Mouse (Mus musculus): ENCODE measurements around the gene Dhx8. TPM values are rescaled to one million over a fixed set of nuclear protein-coding genes. Genes with fewer than 3 reads are reported as not detected.

The Dhx8 gene
- polyA plus RNA-seq, 1 experiment from 2014 or later, result 47.4 TPM

DNA sequence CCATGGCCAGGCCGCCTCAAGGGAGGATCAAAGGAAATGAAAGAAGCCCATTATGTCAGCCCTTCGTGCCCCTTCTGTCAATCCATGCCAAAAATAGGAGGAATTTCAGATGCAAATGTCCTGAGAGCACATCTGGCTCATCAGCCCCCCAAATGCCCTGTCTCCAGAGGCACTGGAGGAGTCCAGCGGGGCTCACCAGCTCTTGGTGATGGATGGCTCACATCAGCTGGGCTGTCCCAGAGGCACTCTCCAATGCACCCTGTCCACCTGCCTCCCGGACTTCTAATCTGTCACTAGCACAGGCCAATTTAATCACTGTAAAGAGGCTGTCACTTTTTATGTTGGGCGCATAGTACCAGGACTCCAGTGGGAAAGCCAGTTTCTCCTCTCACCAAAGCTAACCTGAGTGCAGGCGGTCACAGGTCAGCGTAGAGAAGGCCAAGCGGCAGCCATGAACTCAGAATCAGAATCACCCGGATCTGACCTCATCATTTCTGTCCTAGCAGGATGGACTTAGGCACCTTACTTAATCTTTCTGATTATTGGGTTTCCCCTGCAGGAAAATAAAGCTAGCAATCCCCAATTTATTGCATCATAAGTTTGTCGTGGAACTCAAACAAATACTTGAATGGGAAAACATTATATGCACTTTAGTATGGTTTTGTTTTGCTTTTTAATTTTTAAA lies 25.8 kb upstream of the Dhx8 start:
- ATAC-seq (ENCODE audit: low FRiP score, low read depth), result no peak
- WGBS, result 78% methylated on average over 10 of the region's 10 CpGs

DNA sequence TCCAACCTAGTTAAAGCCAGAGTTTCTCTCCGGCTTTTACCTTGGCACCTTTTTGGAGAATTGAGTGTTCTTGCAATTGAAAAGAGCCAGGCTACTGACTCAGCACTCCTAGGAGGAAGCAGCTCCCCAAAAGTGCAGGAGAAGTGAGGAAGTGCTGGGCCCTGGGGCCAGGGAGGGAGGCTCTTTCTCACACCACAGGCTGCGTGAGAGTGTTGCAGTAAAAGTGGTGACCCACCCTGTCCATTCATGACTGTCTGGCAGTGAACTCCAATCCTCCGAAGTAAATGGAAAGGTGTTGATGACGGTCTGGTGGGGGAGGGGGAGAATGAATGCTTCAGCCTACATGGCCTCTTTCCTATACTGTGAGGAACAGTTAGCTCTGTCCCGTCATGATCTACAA lies 24.2 kb upstream of the Dhx8 start:
- no peak for ATAC-seq (ENCODE audit: low FRiP score, low read depth)
- no peak overlapping the region for H3K27ac ChIP-seq
- H3K9ac ChIP-seq, result no peak overlapping the region
- H3K9me3 ChIP-seq, result no peaks in the 10 kb centered on the region
- H3K4me1 ChIP-seq, result peaks cover 10% of the 10 kb centered on the region
- no peak overlapping the region for H3K4me2 ChIP-seq (replicated peaks)
- no peaks in the 10 kb centered on the region for H3K36me3 ChIP-seq
- no peak overlapping the region for H3K4me3 ChIP-seq
- WGBS, result 27% methylated on average over 5 of the region's 5 CpGs
- H3K27me3 ChIP-seq, result no peaks in the 10 kb centered on the region

More for the DNA sequence above, 25.8 kb upstream of the Dhx8 start:
- no peak overlapping the region for H3K9ac ChIP-seq
- peaks cover 10% of the 10 kb centered on the region for H3K4me1 ChIP-seq
- no peaks in the 10 kb centered on the region for H3K9me3 ChIP-seq
- H3K4me2 ChIP-seq (replicated peaks), result no peak overlapping the region
- H3K27me3 ChIP-seq, result no peaks in the 10 kb centered on the region
- H3K36me3 ChIP-seq, result no peaks in the 10 kb centered on the region
- no peak overlapping the region for H3K27ac ChIP-seq
- no peak overlapping the region for H3K4me3 ChIP-seq

DNA sequence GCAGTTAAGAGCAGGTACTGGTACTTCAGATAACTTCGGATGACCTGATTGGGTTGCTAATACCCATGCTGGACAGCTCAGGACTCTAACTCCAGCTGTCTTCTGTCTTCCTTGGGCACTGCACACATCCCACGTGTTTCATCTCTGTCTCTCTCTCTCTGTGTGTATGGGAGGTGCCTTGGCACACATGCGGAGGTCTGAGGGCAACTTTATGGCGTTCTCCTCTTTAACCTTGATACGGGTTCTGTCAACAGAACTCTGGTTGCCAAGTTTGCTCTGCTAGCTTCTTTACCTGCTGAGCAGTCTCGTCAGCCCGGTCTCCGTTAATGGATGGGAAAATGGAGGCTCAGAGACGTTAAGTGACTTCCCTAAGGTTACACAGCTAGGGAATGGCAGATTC lies 19.9 kb upstream of the Dhx8 start:
- ATAC-seq (ENCODE audit: low FRiP score, low read depth), result no peak
- Histone ChIP-seq H3K36me3 (no peaks in the 10 kb centered on the region), H3K27ac (no peak overlapping the region), H3K4me1 (peaks cover under 1% of the 10 kb centered on the region; the same call in 1 of the 2 replicates), H3K9me3 (no peaks in the 10 kb centered on the region), H3K4me2 (replicated peaks) (no peak overlapping the region), H3K4me3 (no peak overlapping the region), H3K27me3 (no peaks in the 10 kb centered on the region), H3K9ac (no peak overlapping the region)
- 80% methylated on average over 9 of the region's 9 CpGs for WGBS

DNA sequence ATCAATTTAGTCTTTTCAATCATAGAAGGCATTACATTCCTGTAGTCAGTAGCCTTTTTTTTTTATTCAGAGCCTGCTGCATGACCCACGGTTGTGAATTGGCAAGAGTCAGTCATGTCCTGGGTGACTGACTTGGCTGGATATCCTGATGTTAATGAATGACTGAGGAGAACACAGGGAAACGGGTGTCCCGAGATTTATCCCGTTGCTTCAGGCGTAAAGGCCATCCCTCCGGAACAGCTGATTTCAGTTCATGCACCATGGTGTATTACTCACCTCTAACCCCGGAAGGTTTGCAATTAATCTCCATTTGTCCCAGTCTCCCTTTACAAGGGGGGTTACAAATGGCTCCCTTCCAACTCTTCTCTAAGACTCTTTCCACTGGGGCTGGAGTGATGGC lies 18.7 kb upstream of the Dhx8 start:
- Histone ChIP-seq H3K9ac (no peak overlapping the region), H3K27ac (no peak overlapping the region), H3K4me3 (no peak overlapping the region), H3K4me1 (peaks cover 4% of the 10 kb centered on the region; the same call in 1 of the 2 replicates), H3K36me3 (no peaks in the 10 kb centered on the region), H3K9me3 (no peaks in the 10 kb centered on the region), H3K27me3 (no peaks in the 10 kb centered on the region), H3K4me2 (replicated peaks) (no peak overlapping the region)
- 66% methylated on average over 7 of the region's 7 CpGs for WGBS
- no peak for ATAC-seq (ENCODE audit: low FRiP score, low read depth)

DNA sequence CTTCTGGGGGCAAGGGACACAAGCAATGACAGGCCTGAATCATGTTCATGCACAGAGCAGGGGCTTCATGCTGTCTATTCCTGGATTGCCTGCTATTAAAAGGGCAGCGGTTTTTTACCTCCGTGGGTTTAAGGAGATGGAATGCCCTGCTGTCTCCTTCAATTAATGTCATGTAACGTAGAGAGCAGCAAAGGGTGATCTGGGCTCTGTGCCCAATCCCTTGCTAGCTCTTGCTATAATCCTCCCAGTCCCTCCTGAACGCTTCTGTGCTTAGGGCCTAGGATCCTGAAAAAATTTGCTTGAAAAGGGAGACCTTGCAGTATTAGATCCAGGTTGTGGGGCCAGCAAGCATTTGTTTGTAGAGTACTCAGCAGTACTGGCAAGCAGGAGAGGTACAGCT lies 14.4 kb upstream of the Dhx8 start:
- H3K4me2 ChIP-seq (replicated peaks), result no peak overlapping the region
- ATAC-seq (ENCODE audit: low FRiP score, low read depth), result no peak
- H3K27me3 ChIP-seq, result no peaks in the 10 kb centered on the region
- no peaks in the 10 kb centered on the region for H3K9me3 ChIP-seq
- peaks cover 4% of the 10 kb centered on the region; the same call in 1 of the 2 replicates for H3K4me1 ChIP-seq
- WGBS, result 33% methylated on average over 4 of the region's 4 CpGs
- no peak overlapping the region for H3K9ac ChIP-seq
- no peaks in the 10 kb centered on the region for H3K36me3 ChIP-seq
- no peak overlapping the region for H3K27ac ChIP-seq
- H3K4me3 ChIP-seq, result no peak overlapping the region

DNA sequence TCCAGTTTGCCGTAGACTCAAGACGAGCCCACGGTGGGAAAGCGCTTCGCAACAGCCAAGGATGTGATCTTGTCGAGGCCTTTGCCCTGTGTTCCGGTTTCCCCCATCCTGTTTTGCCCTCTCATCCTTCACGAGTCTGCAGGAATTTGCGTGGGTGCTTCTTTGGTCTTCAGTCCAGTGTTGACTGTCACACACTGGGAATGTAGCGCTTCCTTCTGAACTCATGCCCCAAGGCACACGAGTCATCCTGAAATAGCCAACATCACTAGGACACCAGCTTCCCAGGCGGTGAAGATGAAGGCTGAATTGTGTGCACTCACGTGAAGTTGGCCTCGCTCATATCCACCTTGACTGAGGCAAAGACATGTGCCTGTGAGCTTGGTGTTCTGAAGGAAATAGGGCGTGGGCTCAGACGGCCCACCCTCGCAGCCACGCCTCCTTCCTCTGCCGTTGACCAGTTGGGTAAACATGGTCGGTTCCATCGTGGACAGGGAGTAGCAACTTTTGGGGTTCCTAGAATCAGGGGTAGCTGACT lies 12.7 kb upstream of the Dhx8 start:
- no peak overlapping the region for H3K9ac ChIP-seq
- H3K27ac ChIP-seq, result no peak overlapping the region
- no peaks in the 10 kb centered on the region for H3K27me3 ChIP-seq
- H3K4me3 ChIP-seq, result no peak overlapping the region
- H3K36me3 ChIP-seq, result no peaks in the 10 kb centered on the region
- WGBS, result 85% methylated on average over 21 of the region's 21 CpGs
- H3K4me2 ChIP-seq (replicated peaks), result no peak overlapping the region
- no peak for ATAC-seq (ENCODE audit: low FRiP score, low read depth)
- no peaks in the 10 kb centered on the region for H3K9me3 ChIP-seq
- H3K4me1 ChIP-seq, result peaks cover 4% of the 10 kb centered on the region; the same call in 1 of the 2 replicates

DNA sequence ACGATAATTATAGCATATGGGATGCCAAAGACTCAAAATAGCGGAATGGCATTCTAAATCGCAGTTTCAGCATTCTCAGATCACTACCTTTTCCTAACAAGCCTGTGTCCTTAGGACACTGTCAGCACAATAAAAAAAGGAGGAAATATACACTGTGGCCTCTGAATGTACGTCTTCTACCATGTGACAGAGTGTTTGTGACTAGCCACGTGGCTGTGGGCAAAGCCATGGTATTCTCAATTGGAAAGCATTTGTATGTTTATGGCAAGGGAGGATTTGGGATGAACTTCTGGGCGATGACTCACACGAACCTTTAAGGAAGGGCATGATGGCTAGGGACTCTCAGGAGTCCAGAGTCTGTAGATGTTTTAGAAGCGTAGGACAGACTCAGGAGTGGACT lies 7.7 kb upstream of the Dhx8 start:
- WGBS, result 79% methylated on average over 8 of the region's 8 CpGs
- H3K9me3 ChIP-seq, result no peaks in the 10 kb centered on the region
- no peak for ATAC-seq (ENCODE audit: low FRiP score, low read depth)
- no peaks in the 10 kb centered on the region for H3K27me3 ChIP-seq
- H3K9ac ChIP-seq, result no peak overlapping the region
- H3K27ac ChIP-seq, result no peak overlapping the region
- H3K4me2 ChIP-seq (replicated peaks), result no peak overlapping the region
- H3K4me3 ChIP-seq, result no peak overlapping the region
- no peaks in the 10 kb centered on the region for H3K36me3 ChIP-seq
- H3K4me1 ChIP-seq, result no peaks in the 10 kb centered on the region; the same call in 1 of the 2 replicates

DNA sequence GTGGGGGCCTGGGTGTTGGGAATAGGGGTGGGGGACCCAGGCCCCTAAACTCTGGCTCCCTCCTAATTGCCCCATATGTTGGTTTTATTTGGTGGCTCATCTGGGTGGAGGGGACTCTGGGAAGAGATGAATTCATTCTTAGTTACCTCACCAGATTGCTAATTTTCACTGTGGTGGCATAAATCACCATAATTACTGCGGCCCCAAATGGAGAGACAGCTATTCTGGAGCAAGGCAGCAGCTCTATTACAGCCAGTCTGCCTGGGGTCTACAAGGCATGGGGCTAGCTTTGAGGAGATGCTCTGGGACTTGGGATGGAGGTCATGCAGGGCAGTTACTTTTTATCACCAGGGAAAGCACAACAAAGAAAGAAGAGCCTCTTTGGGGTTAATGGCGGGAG lies 6.0 kb upstream of the Dhx8 start:
- H3K27ac ChIP-seq, result no peak overlapping the region
- 13% methylated on average over 2 of the region's 2 CpGs for WGBS

DNA sequence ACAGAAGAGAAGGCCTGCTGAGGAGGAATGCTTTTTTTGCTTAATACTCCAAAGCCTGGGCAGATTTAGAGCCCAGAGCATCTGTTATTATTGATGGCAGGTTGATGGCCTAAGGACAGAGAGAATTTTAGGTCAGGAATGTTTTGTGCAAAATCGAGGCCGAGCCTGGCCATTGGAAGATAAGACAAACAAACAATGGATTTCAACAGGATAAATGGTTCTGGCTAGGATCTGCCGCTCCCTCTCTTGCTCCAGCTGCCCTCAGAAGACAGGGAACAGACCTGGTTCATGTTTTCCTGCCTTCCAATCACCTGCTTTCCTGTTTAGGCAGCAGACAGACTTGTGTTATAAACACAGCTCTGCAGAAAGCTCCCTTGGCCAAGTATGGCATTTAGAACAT lies 3.4 kb upstream of the Dhx8 start:
- Histone ChIP-seq H3K9ac (no peak overlapping the region), H3K9me3 (no peaks in the 10 kb centered on the region), H3K4me3 (no peak overlapping the region), H3K27ac (no peak overlapping the region), H3K27me3 (no peaks in the 10 kb centered on the region), H3K4me1 (peaks cover 12% of the 10 kb centered on the region), H3K36me3 (no peaks in the 10 kb centered on the region), H3K4me2 (replicated peaks) (no peak overlapping the region)
- WGBS, result 28% methylated on average over 3 of the region's 3 CpGs
- no peak for ATAC-seq (ENCODE audit: low FRiP score, low read depth)

More for the DNA sequence above, 6.0 kb upstream of the Dhx8 start:
- no peaks in the 10 kb centered on the region for H3K36me3 ChIP-seq
- H3K9me3 ChIP-seq, result no peaks in the 10 kb centered on the region
- H3K9ac ChIP-seq, result 0 out of 2 replicates have a peak overlapping the region, but pooled peaks have one; percentile 26
- H3K4me2 ChIP-seq (replicated peaks), result no peak overlapping the region
- no peaks in the 10 kb centered on the region for H3K27me3 ChIP-seq
- H3K4me1 ChIP-seq, result no peaks in the 10 kb centered on the region; the same call in 1 of the 2 replicates
- no peak for ATAC-seq (ENCODE audit: low FRiP score, low read depth)
- no peak overlapping the region for H3K4me3 ChIP-seq

DNA sequence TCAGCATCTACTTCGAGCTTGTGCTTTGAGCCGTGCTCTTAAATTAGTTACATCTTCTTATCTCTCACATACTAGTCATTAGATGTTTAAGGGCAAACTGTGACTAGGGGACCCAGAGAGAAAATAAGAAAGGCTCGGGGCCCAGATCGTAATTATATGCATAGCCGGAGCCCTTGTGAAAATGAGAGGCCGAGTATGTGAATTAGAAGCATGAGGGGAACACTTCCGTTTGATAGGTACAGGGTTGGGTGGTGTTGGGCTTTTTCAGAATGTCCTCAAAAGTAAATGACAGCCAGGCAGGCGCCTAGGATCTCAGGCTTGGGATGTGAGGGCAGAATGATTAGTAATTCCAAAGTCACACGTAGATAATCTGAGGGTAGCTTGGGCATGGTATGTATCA lies 877 bp downstream of the Dhx8 start:
- Histone ChIP-seq H3K36me3 (peaks cover 42% of the 10 kb centered on the region), H3K4me1 (peaks cover 12% of the 10 kb centered on the region), H3K9ac (peak overlapping the region; percentile 83), H3K27me3 (no peaks in the 10 kb centered on the region), H3K9me3 (no peaks in the 10 kb centered on the region), H3K27ac (no peak overlapping the region), H3K4me3 (peak overlapping the region; percentile 69), H3K4me2 (replicated peaks) (peak overlapping the region; percentile 88)
- no peak for ATAC-seq (ENCODE audit: low FRiP score, low read depth)
- 26% methylated on average over 9 of the region's 9 CpGs for WGBS

DNA sequence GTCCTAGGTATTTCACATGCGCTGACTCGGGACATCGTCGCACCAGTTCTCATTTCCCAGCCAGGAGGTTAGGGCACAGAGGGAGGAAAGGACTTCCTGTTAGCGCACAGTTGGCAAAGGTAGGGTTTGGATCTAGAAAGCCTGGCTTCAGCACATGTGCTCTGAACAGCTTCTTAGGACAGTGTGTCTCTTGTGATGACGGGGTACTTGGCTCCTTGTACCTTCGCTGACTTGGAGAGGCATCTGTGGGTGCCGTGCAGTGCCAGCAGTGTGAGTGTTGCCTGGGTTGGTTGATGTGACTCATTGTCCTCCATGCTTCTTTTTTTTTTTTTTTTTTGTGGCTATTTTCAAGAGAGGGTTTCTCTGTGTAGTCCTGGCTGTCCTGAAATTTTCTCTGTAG lies 23.9 kb downstream of the Dhx8 start:
- H3K4me2 ChIP-seq (replicated peaks), result no peak overlapping the region
- H3K9ac ChIP-seq, result no peak overlapping the region
- no peak overlapping the region for H3K4me3 ChIP-seq
- WGBS, result 96% methylated on average over 8 of the region's 8 CpGs
- H3K27me3 ChIP-seq, result no peaks in the 10 kb centered on the region
- no peak for ATAC-seq (ENCODE audit: low FRiP score, low read depth)
- H3K27ac ChIP-seq, result no peak overlapping the region
- peaks cover 97% of the 10 kb centered on the region for H3K36me3 ChIP-seq
- no peaks in the 10 kb centered on the region for H3K9me3 ChIP-seq
- H3K4me1 ChIP-seq, result no peaks in the 10 kb centered on the region

DNA sequence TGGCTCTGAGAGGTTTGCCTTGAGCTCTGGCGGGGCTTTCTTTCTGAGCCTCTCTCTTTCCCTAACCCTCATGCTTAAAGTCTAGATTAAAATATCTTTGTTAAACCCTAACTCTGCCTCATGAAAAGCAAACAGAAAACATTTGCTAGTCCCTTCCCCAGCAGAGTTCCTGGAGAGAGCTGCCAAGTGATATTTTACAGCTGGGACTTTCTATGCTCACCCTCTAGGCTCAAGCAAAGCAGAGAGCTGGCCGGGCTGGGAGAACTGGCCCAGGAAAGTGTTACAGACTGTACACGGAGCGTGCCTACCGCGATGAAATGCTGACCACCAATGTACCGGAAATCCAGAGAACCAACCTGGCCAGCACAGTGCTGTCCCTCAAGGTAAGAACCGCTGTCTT lies 24.6 kb downstream of the Dhx8 start:
- Histone ChIP-seq H3K36me3 (peaks cover 97% of the 10 kb centered on the region), H3K27ac (no peak overlapping the region), H3K9ac (no peak overlapping the region), H3K27me3 (no peaks in the 10 kb centered on the region), H3K4me3 (no peak overlapping the region), H3K9me3 (no peaks in the 10 kb centered on the region), H3K4me1 (no peaks in the 10 kb centered on the region), H3K4me2 (replicated peaks) (no peak overlapping the region)
- WGBS, result 94% methylated on average over 8 of the region's 8 CpGs
- no peak for ATAC-seq (ENCODE audit: low FRiP score, low read depth)

DNA sequence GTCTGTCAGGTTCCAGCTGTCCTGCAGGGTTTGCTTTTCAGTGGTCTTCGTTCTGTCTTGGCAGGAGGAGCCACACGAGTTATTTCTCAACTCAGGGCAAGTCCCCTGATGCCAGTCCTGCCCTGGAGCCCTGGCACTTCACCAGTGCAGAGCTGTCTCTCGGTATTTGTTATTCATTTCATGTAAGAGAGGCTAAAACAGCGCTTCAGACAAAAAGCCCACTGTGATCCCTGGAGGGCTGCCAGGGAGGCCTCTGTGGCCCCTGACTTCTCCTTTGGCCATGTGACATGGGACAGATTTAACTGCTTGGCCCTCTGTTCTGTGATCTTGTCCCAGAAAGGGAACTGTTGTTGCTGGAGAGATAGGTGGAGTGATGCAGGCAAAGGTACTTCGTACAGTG lies 25.7 kb downstream of the Dhx8 start:
- no peaks in the 10 kb centered on the region for H3K4me1 ChIP-seq
- ATAC-seq (ENCODE audit: low FRiP score, low read depth), result no peak
- no peaks in the 10 kb centered on the region for H3K27me3 ChIP-seq
- H3K36me3 ChIP-seq, result peaks cover 95% of the 10 kb centered on the region
- H3K9ac ChIP-seq, result no peak overlapping the region
- H3K4me3 ChIP-seq, result no peak overlapping the region
- WGBS, result 83% methylated on average over 5 of the region's 5 CpGs
- no peak overlapping the region for H3K4me2 ChIP-seq (replicated peaks)
- H3K27ac ChIP-seq, result no peak overlapping the region
- no peaks in the 10 kb centered on the region for H3K9me3 ChIP-seq
